Mouse (Mus musculus) kidney, postnatal 14 days (tissue): ENCODE measurements at regions not wholly inside any gene's neighbourhood (a gene's known extent, or its start where the extent isn't known, plus 50 kb on each side); places are given as distances from the start of the nearest gene placed in this dataset.

Experiments
- DNase-seq: peaks from one replicate; pipeline ENCODE4 v3.0.0; 2022; ENCODE audit warnings: mixed read lengths

DNA sequence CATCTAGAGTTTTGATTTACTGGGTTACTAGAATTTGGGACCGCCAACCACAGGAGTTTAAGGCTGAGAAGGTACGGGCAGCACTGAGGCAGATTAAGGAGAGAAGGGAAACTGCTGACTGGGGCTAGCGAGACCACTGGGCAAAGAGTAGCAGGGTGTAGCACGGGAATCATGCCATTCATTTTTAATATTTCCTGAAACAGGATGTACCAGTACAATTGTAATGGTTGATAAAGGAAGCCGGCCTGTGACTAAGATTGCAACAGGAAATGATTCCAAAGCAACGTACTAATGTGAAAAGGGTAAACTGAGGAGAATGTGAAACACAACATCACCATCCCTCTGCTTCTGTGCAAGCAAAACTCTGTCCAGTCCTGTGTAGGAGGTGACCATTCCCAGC lies 118.3 kb upstream of the Ift57 start:
- DNase-seq = peak; percentile 2

DNA sequence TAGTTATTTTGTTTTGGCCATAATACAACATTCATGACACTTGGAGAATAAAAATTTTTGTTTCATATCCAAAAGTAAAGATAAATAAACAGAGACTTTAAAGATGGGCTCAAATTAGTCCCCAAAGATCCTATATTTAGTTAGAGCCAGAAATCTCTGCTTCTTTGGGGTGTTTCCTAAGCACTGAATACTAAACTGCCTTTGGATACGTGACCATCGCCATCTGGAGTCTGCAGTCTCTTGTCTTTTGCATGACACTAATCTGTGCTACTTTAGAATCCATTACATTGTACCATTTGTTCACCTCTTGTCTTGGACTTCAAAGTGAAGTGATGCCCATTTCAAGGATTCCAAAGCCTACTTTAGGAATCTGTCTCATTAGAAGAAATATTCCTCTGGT lies 92.5 kb upstream of the Ift57 start:
- no peak for DNase-seq

DNA sequence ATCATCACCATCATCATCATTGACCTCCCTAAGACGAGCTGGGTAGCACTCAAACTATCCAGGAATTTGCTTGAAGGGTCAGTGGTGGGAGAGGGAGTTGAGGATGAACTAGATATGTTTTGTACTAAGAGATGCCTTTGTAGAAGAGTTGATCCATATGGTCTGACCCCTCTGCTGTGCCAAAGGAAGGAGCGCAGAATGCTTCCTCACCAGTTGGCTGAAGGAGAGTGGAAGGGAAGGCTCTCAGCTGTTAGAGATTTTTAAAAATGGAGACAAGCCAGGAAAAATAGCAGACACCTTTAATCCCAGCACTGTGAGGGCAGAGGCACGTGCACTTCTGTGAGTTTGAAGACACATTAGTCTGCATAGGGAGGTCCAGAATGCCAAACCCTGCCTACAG lies 84.2 kb upstream of the Ift57 start:
- DNase-seq = no peak

DNA sequence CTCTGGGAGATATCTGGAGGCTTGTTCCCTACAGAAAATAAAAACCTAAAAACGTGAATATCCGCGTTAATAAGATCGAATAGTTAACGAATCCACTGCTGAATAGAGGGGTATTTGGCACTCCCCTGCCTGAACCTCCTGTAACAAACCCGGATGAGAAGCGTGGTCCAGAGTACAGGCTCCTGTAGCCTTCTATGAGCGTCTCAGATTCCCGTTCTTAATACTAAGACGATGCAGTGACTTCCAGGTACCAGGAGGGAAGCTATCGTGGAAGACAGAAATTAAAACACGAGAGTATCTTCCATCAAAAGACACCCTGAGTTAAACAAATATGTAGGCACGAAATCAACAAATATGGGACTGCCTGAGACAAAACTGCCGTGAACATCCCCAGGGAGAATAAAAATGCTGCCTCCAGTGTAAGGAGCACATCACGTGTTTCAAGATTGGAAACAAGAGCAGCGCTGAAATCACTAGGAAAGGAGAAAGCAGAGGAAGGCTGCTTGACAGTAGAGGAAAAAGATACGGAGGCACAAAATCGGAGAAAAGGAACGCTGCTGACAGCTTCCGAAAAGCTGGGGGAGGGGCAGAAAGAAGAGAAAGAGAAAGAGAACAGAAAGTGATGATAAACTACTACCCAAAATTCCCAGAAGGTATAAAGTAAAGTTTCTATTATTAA lies 83.6 kb upstream of the Ift57 start:
- no peak for DNase-seq

DNA sequence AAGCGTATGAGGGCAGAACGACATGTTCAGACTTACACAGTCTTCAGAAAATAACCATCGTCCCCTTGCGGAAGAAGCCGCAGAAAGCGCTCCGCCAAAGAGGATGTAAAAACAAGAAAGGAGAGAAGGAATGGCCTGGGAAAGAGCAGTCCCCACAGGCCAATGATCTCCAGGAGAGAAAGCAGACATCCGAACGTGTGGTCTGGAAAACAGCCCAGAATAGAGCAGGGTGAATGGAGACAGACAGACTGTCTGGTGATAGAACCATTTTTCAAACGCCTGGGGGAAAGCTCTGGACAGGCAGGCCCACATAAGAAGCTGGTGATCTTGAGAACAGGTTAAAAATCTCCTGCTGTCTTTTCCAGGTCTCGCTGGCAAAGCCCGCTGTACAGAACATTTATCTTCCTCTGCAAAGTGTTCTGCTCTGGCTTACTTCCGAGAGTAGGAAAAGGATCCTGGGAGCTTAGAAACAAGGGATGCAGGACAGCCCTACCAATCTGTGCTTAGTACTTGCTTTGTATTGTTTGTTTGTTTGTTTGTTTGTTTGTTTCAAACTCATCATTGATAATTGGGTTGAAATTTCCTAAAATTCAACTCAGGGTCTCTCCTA lies 82.7 kb upstream of the Ift57 start:
- DNase-seq = peak; percentile 12

DNA sequence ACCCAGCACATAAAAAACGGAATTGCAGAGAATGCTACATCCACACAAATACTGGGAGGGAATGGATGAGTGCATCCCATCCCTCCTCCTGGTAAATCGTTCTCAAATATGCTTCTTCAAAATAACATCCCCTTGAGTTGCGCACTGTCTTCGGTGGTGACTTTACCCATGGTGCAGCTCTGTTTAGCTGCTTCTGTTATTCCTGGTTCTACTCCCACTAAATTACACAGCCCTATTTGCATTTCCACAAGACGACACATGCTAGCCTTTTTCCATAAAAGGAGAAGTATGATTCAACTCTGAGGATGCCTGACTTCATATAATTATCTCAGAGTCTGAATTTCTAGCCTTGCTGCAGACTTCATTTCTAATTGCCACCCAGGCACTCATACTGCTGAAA lies 65.5 kb upstream of the Ift57 start:
- no peak for DNase-seq

DNA sequence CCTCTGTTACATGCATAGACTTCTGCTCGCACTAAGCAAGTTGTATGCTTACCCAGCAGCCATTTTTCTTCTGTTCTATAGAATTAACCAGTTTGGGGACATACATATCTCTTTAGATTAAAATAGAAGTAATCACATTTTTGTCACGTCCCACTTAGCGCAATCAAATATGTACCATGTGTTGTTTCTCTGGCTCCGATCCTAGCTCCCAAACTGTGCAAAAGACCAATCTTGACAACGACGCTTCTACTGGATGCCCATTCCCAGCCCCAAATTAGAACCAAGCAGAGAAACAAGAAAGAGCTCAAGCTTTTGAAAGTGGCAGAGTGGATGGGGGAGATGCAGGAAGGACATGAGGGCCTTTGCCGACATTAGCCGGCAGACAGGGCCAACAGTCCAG lies 63.5 kb upstream of the Ift57 start:
- no peak for DNase-seq

DNA sequence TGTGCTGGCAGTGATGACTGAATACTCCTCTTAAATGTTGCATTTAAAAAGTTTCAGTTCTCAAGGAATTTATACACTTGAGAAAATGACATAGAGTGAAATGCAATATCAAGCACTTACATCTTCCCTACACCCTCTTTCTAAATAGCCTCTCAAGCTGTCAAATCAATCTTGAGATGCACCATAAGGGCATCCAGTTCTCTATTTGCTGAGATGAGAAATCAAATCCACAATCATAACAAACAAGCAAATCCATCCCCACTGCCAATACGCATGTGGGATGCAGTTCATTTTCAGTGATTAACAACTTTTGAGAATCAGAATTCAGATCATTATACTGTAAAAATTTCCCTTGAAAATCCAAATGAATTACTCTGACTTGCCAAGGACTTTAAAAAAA lies 62.6 kb upstream of the Ift57 start:
- no peak for DNase-seq

DNA sequence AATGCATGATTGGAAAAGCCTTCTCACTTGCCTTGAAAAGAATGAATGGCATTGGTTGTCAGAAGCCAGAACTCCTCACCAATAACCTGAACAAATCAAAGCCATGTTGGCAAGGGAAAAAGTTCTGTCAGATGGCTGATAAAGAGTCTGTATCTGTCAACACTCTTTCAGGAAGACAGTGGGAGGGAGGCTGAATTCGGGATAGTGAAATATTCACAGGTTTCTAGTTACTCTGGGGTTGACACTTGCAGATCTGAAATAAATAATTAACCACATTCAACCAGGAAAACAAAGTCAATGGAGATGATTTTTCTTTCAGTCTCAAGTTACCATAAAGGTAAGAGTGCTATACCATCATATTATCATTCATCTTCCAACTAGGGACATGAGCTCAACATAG lies 56.3 kb upstream of the Ift57 start:
- DNase-seq = no peak

DNA sequence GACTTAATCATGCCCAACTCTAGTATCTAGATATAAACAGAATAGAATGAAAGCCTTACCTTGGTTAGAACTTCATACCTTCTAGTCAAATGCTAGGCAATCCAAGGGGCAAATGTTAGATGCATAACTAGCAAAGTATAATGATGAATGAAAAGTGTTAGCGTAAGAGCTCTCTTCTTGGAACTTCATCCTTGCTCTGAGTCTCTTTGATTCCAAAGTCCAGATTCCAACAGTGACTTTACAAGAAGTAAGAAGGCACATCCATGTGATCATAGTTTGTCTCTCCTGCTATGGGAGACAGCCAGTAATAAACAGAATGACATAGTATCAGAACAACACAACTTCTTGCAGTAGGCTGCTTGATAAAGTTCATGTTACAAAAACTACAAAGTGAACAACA lies 54.6 kb upstream of the Ift57 start:
- no peak for DNase-seq

DNA sequence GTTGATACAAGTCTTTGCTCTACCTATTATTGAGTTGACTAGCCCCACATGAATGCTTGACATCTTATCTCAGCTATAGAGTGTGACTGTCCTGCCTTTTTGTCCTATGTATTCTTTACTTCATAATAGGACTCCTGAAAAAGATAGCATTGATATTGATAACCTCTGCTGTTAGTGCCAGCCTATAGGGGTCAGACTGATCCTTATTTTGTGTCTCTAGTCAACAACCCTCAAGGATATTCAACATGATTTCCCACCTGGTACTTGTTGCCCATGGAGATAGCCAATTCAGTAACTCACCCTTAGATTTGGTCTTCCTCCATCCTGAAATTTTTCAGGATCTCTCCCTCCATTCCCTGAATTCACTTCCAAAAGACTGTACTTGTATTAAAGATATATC lies 52.6 kb upstream of the Ift57 start:
- DNase-seq = no peak
